Mouse (Mus musculus) kidney, adult 2 months (tissue): Measurements from ENCODE around the gene Cacna1d.

Source experiments
- CTCF ChIP-seq: fragments of 200-500 bp; conservative IDR thresholded peaks from 2 replicates; pipeline ENCODE4 v1.5.1; 2011; ENCODE audit warnings: low read depth, mild to moderate bottlenecking, control low read depth, low read length, moderate library complexity, mixed read lengths; ENCODE audit not compliant: insufficient read depth, insufficient read length
- POLR2A ChIP-seq: fragments of 200-500 bp; IDR thresholded peaks from one replicate; pipeline ENCODE4 v1.6.1; 2011; ENCODE audit warnings: low read depth, low read length, control low read depth

DNA sequence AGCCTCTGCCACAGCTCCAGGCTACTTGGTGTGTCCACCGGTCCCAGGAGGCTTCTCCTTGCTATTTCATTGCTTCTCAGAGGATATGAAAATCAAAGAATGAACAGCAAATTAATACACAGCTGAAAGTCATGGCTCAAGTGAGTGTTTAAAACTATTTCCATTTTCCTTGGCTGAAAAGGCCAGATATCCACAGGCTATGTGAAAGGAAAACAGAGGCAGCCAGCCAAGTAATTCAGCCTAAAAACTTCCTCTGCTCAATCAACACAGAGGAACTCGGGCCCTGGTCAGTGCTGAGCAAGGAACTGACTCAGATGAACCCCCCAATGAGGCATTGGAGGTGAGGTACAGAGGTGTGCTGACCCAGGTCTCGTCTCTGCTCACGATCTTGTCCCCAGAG, 165.0 kb downstream of the Cacna1d start:
- TF ChIP-seq CTCF (no peak), POLR2A (no peak)
